Mouse (Mus musculus): ENCODE measurements around the gene Fam3c. TPM values are rescaled to one million over a fixed set of nuclear protein-coding genes. Genes with fewer than 3 reads are reported as not detected.
"Not testable (repeated sequence)": the region's sequence is repeated elsewhere in the genome, so short reads cannot be mapped to it uniquely, and the experiment has no call there.

The Fam3c gene
- total RNA-seq, 2 experiments from 2014 or later: 95.7 to 98.4 TPM

DNA sequence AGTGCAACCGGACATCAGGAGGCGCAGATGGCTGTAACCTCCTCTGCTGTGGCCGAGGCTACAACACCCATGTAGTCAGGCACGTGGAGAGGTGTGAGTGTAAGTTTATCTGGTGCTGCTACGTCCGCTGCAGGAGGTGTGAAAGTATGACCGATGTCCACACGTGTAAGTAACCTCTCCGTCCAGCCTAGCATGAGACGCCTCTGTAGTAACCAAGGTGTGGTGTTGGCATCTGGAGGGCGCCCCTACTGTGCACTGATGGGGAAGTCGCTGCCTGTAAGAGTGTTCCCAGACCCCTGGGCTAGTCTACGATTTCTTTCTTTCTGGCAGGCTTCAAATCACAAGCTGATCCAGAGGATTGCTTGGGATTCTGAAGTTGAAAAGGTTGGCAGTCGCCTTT is 58.0 kb downstream of the Fam3c start:
- DNase-seq (ENCODE audit: low spot score in 2 of 2): no peak

DNA sequence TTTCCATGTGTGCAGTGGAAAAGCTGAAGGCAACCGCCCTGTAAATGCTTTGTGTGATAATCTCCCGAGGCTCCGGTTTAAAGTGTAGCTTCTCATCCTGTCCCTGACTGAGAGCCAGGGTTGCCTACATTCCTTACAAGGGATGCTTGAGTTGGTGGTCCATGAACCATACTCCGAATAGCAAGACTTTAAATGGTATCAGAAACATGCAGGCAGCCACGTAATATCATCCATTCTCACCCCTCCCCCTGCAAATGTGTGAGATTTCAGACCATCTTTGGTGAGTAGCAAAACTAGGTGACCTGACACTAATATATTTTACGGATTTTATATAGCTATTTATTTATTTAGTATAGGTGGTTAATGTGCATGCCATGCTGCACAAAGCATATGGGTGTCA is 59.0 kb downstream of the Fam3c start:
- no peak for DNase-seq (ENCODE audit: low spot score in 2 of 2)

DNA sequence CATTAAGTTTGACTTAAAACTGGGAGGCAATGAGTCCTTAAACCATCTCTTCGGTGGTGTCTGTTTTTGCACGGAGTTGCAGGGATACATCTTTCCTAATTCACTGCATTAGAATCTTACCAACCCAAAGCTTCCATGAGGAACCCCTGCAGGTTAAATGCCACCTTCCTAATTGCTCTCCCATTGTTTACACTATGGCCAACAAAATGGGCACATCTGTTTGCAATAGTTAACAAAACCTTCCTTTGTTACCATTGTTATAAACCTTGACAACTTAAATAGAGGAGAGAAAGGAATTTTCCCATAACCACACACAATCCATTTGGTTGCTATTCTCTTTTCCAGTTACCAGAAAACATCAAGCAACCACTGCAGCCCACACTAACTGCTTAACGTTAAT is 62.1 kb downstream of the Fam3c start:
- DNase-seq (ENCODE audit: low spot score in 2 of 2): no peak

DNA sequence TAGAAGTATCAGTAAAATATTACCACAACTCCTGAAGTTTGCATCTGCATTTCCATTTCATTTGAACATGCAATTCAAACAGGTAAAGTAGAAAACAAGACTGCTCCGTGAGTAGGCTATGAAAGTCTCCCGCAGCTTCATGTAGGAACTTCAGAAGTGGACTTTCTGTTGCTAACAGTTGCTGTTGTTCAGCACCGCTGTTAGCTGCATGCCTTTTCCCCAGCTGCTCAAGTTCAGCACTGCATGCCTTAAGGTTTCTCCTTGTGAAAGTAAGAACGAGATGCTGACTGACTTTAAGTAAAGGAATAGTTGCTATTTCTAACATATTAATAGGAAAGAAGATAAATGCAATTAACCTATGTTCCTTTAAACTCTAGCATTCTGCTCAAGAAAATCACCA is 64.0 kb downstream of the Fam3c start:
- DNase-seq (ENCODE audit: low spot score in 2 of 2): no peak

DNA sequence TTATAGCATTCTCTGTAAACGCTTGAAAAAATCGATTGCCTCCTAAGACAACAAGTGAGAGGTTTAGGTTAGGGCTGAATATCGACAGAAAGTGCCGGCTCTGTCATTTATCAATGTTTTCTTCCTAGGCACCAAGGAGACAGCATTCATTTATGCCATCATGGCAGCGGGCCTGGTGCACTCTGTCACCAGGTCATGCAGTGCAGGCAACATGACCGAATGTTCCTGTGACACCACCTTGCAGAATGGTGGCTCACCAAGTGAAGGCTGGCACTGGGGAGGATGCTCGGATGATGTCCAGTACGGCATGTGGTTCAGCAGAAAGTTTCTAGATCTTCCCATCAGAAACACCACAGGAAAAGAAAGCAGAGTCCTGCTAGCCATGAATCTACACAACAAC is 65.3 kb downstream of the Fam3c start:
- no peak for DNase-seq (ENCODE audit: low spot score in 2 of 2)

DNA sequence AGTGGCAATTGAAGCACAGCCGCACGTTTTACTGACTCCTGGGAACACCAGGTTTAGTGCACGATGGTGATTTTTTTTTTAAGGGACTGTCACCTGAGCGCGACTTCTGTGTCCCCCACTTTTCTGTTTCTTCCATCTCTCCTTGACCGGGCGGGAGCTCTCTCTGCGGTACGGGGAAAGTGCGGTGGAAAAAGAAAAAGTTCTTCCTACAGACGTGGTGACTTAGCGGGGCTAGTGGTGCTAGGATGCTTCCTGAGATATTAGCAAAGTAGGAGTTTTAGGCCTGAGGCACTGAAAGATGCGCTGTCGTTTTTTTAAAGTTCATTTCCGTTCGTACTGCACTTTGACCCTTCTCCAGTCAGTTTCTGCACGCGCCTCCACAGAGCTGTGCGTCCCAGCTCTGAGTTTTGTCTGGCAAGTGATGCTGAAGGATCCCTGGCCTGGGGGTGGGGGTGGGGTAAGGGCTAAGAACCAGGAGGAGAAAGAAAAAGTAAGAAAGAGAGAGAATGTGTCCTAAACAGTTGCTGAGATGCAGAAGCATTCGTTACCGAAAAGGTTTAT is 66.5 kb downstream of the Fam3c start:
- DNase-seq (ENCODE audit: low spot score in 2 of 2): no peak

DNA sequence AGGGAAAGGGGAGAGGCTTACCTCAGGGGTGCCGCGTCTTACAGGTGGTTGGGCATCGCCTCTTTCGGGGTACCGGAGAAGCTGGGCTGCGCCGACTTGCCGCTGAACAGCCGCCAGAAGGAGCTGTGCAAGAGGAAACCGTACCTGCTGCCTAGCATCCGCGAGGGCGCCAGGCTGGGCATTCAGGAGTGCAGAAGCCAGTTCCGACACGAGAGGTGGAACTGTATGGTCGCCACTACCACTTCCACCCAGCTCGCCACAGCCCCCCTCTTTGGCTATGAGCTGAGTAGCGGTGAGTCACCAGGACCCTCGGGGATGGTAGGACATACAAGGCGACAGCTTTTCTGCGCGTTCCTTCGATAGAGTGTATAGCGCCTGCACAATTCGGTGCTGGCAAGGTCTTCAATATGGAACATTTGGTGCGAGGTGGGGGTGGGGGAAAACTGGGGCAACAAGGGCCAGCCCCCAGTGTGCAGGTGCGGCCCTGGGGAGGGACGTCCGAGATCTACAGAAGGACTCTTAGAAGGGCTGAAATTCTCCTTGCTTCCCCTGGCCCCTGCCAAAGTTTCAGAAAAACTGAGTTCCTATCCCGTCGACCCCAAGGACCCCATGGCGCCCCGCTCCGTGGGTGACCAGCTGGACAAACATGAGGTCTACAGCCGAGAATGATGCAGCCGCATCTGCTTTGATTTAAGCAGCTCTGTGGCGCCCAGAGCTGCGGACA is 67.1 kb downstream of the Fam3c start:
- peak; percentile 15 to 24 for DNase-seq (ENCODE audit: low spot score in 2 of 2)

DNA sequence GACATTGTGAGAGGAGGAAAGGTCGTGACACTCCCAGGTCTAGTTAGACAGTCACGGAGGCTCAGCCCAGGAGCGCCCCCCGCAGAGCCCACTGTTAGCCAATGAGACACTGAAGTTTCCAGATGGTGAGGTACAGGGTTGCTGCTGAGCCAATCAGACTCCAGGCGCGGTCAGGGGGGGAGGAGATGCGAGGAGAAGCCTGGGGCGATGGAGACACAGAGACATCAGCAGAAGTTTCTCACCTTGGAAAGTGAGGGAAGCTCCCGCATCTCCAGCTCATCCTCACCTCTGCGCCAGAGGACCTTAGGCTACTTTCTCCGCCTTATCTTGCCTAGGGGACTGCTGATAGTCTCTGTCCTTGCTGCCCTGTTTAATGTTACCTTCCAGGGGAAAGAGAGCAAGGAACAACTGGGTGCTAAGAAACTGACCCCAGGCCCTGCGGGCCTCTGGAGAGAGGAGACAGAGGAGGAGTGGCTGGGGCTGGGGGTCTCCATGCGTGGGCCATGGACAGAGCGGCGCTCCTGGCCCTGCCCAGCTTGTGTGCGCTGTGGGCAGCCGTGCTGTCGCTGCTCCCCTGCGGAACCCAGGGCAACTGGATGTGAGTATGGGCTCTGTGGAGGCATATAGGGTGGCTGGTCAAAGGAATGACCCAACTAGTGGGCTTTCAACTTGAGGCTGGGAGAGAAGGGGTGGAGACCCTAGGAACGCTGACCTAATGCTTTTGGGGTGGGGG is 67.9 kb downstream of the Fam3c start, which contains the start of gene Wnt16:
Gene Wnt16 (plus strand): TSS at position 224 of the 733 bp plus-strand sequence.
- DNase-seq (ENCODE audit: low spot score in 2 of 2): peak; percentile 22 to 27

DNA sequence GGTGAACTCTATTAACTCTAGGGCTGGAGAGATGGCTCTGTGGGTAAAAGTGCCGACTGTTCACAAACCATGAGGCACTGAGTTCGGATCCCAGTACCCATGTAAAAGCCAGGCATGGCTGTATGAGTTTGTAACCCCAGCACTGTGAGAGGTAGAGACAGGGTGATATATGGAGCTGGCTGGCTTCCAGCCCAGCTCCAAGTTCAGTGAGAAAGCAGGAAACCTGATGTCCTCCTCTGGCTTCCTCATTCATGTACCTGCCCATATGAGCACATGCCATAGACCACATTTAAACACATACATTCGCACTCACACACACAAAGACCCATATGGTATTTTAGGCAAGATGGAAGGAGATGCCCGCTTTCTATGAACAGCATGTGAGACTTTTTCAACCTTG is 73.6 kb downstream of the Fam3c start:
- no peak for DNase-seq (ENCODE audit: low spot score in 2 of 2)

DNA sequence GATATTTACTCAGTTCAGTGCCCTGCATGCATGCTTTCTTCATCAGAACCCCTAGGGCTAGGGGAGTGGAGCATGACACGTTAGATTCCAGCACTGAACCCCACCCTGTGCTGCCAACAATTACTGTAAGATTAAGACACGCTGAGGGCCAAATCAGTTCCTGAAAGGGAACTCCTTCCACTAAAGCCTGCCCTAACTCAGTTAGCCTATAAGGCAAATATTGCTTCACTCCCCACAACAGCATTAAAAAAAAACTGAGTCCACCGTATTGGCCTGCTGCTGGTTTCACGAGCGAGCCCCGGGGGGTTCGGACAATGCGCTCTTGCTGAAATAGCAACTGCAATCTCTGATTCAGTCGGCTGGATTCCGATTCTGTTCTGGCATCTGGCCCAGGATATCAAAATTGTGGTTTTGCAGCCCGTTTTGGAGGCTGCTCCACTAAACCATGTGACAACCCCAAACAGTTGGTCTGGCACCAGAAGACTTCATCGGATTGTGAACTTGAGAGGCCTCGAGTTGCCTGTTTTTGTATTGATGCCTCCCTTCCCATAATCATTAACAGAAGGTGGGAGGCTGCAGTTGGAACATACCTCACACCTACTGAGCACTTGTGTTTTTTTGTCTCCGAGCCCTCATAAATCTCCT is 75.7 kb downstream of the Fam3c start:
- DNase-seq (ENCODE audit: low spot score in 2 of 2): peak; percentile 13 to 19

DNA sequence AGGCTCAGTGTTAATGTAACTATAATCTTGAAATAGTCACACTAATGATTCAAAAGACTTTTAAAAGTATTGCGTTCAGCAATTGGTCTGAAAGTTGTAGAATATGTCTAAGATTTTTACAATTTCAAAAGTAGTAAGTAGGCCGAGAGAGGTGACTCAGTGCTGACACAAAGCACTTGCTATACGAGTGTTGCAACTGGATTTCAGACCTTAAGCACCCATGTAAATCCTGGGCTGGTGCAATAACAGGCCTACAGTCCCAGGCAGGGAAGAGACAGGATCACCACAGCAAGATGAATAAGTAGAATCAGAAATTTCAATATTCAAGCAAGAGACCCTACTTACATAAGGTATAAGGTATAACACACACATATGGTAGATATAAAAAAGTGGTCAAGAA is 78.1 kb downstream of the Fam3c start:
- no peak for DNase-seq (ENCODE audit: low spot score in 2 of 2)

DNA sequence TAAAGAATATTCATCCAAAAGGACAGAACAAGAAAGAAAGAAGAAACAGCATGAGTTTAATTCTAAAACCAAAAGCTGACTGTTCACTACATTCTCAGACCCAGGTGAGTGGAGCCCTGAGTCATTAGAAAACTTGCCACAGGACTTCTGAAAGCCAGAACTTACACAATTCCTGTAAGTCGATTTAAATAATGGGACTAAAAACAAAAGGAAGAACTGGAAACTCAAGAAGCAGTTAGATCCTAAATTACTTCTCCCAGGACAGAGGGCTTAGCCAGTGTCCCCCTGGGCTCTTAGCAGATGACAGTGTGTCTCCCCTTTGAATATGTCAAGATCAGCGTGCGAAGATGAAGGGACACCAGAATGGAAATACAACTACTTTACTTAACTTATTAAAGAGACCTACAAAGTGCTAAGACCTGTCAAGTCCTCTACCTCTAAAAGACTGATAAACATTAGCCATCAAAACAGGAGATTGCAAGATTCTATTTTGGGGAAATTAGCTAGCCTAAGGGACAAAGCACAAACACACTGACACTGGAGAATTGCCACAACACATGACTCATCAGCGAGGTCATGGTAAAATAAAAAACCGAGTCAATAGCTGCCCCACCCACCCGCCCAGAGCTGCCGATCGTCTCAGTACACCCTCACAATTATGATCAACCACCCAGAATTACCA is 86.1 kb downstream of the Fam3c start:
- DNase-seq (ENCODE audit: low spot score in 2 of 2): no peak

DNA sequence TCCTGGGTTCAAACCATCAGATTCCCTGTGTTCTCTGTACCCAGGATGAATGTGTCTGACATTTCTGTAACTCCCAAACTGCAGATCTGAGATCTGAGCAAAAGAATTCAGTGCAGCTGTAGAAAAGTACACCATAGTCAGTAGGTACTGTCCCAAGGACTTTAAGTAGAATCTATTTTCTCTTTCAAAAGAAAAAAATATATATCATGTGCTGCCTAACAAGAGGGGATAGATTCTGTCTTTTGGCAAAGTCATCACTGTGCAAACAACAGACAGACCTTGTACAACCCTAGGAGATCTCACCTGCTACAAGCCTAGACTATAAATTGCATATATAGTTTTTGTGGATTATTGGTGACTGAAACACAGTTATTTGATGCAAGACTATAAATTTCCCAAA is 87.4 kb downstream of the Fam3c start:
- no peak for DNase-seq (ENCODE audit: low spot score in 2 of 2)

DNA sequence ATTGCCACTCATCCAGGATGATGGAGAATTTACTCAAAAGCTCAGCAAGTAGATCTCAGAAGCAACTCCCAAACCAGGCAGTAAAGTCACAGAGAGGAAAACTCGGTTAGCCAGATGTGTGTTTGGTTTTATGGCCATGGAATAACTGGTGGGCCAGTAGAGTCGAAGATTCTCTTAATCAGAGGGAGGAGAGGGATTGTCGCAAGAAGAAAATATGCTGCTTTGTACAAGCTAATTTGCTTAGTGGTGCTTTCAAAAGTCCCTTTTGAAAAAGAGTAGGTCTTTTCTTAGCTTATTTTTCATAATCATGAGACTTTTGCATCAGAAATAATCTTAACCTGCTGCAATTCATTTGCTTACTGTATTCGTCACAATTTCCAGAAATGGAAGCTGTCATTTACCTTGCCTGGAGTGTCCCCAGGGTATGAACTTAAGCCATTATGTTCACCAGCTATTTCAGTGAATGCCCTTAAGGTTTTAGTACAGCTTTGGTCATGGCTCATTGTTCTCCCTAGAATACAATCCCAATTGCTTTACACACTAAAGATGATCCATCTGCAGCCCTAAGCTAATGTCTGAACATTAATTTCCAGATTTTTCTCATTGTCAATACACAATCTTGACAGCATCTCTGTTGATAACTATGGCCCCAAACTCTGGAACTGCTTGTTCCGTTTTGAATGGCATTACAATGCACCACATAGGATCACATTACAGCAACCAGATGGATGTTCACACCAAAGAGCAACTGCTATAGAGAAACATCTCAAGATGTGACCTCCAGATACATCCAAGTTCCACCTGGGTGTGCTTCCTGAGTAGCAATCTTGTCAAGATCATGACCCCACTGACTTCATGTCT is 88.0 kb downstream of the Fam3c start:
- no peak for DNase-seq (ENCODE audit: low spot score in 2 of 2)

DNA sequence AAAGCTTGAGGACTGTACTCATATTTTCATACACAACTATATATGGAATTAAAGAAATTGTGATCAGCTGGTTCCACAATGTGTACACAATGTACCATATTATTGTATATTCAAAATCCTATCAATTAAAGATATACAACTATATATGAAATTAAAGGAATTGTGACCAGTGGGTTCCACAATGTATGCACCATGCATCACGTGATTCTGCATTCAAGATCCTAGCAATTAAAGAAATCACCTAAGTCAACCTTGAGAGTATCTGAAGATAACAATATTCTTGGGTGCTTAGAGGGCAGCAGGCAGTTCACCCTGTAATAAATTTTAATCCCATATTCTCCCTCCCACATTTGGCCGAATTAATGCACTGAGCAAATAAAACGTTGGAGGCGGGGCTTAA is 90.0 kb downstream of the Fam3c start:
- DNase-seq (ENCODE audit: low spot score in 2 of 2): no peak

DNA sequence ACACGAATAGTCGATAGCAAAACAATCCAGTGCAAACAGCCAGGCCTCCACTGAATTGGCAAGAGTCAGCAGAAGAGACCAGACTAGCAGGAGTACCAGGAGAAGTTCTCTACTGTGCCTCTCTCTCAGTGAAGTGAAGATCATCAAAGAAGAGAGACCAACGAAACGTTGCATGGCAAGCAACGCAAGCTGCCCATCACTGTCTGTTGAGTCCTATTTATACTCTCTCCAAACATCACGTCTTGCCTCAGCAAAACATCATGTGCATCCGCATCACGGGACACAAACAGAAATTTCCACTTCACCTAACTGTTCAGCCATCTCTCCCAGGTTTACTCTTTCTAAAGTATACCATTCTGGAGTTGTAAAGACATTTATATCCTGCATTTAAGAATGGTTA is 91.9 kb downstream of the Fam3c start:
- DNase-seq (ENCODE audit: low spot score in 2 of 2): not testable (repeated sequence)

DNA sequence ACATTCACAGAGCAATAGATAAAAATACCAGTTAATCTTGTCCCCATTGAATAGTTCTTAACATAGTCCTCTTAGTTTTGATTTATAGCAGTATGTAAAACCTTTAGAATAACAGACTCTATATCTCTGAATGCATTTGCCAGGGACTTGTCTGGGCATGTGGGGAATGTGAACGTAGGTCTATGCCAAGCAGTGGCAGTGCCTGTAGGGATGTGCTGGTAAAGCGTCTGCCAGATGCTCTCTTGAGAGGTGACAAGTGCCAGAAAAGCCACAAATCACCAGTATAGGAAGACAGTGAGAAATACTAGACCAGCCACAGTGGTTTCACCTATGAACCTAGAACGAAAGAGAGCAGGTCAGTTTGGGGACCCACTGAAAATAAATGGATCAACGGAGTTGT is 93.5 kb downstream of the Fam3c start:
- no peak for DNase-seq (ENCODE audit: low spot score in 2 of 2)

DNA sequence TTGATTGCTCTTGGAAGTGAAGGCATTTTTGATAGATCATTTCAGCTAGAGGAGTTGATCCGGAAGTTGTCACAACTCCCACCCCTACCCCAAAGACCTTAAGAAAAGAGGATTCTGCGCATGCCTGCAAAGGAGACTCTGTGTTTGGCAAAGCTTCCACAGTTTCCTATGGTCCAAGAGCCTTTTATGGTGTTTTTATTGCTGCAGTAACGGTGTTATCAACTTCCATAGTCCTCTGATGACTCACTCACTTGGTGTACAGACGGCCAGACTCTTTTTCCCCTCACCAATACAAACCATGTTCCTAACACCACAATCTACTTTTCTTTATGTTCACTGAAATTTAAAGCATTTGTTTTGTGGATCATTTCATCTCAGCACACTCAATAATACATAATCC is 97.3 kb downstream of the Fam3c start:
- no peak for DNase-seq (ENCODE audit: low spot score in 2 of 2)
